Mouse (Mus musculus): ENCODE measurements around the gene BC017158.

GRCm38 (mm10) chr7:128231741-128232140 lies 66.2 kb downstream of the BC017158 start:
- TF ChIP-seq CTCF (IDR thresholded peaks at IDR 0.05; ENCODE audit: low read depth, low read length) (no peak), POLR2A (IDR thresholded peaks at IDR 0.05; ENCODE audit: borderline replicate concordance, low read depth, low read length) (no peak)
